20 mouse cellular contexts compared by ENCODE assay signal in genomic region chr4:102586787-102587186, GRCm38 (mm10).
DNase-seq lines count a peak whose midpoint lies in the region; TF ChIP-seq lines count a peak whose summit lies in the region.
"Had no signal": no experiment of that assay in that cellular context is flagged by ENCODE, and none has a peak within 500 bp of the region (broad histone marks: within the 10 kb centered on the region; RNA-seq: fewer than 3 reads in every experiment).

No protein-coding gene starts in this region.

- peaks cover 3% of the 10 kb centered on the region for H3K4me1 ChIP-seq in testis, adult 2 months (ENCODE audit: control insufficient read depth, insufficient read depth, low read length)

- no peaks in the 10 kb centered on the region for H3K27me3 ChIP-seq in testis, adult 2 months (ENCODE audit: control insufficient read depth, insufficient read depth, low read length)
- H3K27me3 ChIP-seq: embryonic facial prominence, embryonic 13.5 days; forebrain, embryonic 13.5 days; heart, embryonic 13.5 days had no signal

- intact Hi-C loops in left cerebral cortex, adult 2 months (cut with DNase I), result no loop called here
- intact Hi-C loops in left cerebral cortex, postnatal 4 days (cut with DNase I), result no loop called here

- TF ChIP-seq CTCF in left cerebral cortex, adult 2 months (IDR thresholded peaks at IDR 0.05), result no peak
- no peak for TF ChIP-seq CTCF in testis, adult 2 months (IDR thresholded peaks at IDR 0.05; ENCODE audit: control insufficient read depth, insufficient read depth, insufficient replicate concordance, low read depth, low read length)

- no peak overlapping the region for H3K4me3 ChIP-seq in left cerebral cortex, adult 2 months
- peak overlapping the region; percentile 55; the same call in 1 of the 2 replicates for H3K4me3 ChIP-seq in testis, adult 2 months (ENCODE audit: control insufficient read depth, low read depth, low read length)
- H3K4me3 ChIP-seq: embryonic facial prominence, embryonic 13.5 days; forebrain, embryonic 13.5 days; heart, embryonic 13.5 days; hindbrain, embryonic 10.5 days had no signal

- peak; percentile 3 for DNase-seq in heart, postnatal 4 days
- DNase-seq in heart, adult 8-10 months (ENCODE audit: low spot score), result no peak
- DNase-seq in left cerebral cortex, adult 2 months (ENCODE audit: extremely low spot score in 1 of 2, low spot score in 2 of 2), result peak in 1 of 2 experiments; percentile 7
- no peak for DNase-seq in left cerebral cortex, postnatal 4 days
- no peak for DNase-seq in testis, postnatal 14 days (ENCODE audit: low spot score)
- DNase-seq in skeletal muscle tissue, adult 2 months (ENCODE audit: low read depth, low spot score), result peak; percentile 67
- no peak for DNase-seq in urinary bladder, adult 18-20 months (ENCODE audit: low spot score in 2 of 2)
- DNase-seq: adrenal gland, postnatal 10 days; B cell, adult 2 months; cerebellum, adult 18-20 months; cerebellum, adult 9-11 months; cerebellum, postnatal 36 days; forebrain, postnatal 0 days; gastrocnemius, postnatal 10 days had no signal

- no peaks in the 10 kb centered on the region for H3K36me3 ChIP-seq in testis, adult 2 months (ENCODE audit: control insufficient read depth, insufficient read depth, low read length)
- H3K36me3 ChIP-seq: embryonic facial prominence, embryonic 13.5 days; hindbrain, embryonic 10.5 days had no signal

- peak overlapping the region; percentile 6; the same call in 1 of the 2 replicates for H3K27ac ChIP-seq in left cerebral cortex, adult 2 months
- no peak overlapping the region; the same call in 1 of the 2 replicates for H3K27ac ChIP-seq in testis, adult 2 months (ENCODE audit: control insufficient read depth, insufficient read depth, low read depth, low read length)
- H3K27ac ChIP-seq: embryonic facial prominence, embryonic 13.5 days; forebrain, embryonic 13.5 days; hindbrain, embryonic 10.5 days; hindbrain, embryonic 14.5 days had no signal

- no peak for TF ChIP-seq POLR2A in testis, adult 2 months (IDR thresholded peaks at IDR 0.05; ENCODE audit: control insufficient read depth, low read depth, low read length)

Comparison
In these comparisons a context has a peak if more than half of its experiments do, and no peak if none do; other contexts are left out.
1. DNase-seq: peak in heart, postnatal 4 days (single experiment) and skeletal muscle tissue, adult 2 months (single experiment); none in heart, adult 8-10 months (single experiment), left cerebral cortex, postnatal 4 days (single experiment), testis, postnatal 14 days (single experiment) and urinary bladder, adult 18-20 months (0 of 2).